In the genomic region with DNA sequence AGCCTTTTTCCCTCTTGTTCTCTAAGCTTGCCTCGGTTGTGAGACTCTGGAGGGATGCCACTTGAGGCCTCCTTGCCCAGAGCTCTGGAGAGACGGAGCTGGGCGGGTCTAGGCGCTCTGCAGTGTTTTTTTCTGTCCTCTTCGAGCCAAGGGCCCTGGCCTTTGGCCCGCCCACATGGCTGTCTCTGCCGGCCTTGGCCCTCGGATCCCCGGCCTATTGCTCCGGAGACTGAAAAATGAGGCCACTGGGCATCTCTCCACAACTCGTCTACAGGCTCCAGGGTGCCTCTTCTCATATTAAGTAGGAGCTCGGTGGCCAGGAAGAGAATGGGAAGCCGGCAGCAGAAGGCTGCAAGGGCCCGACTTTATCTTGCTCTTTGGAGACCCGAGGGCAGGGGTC, we compare ENCODE assay signal across 12 mouse cellular contexts. TPM values are rescaled to one million over a fixed set of nuclear protein-coding genes. Genes with fewer than 3 reads are reported as not detected.
DNase-seq lines count a peak whose midpoint lies in the region; ATAC-seq lines count a peak whose summit lies in the region.
"Had no signal": no experiment of that assay in that cellular context is flagged by ENCODE, and none has a peak within 500 bp of the region (broad histone marks: within the 10 kb centered on the region; RNA-seq: fewer than 3 reads in every experiment).

No protein-coding gene starts in this region.

- H3K4me3 ChIP-seq in kidney, embryonic 14.5 days (ENCODE audit: low read length) = peak overlapping the region; percentile 53
- no peak overlapping the region for H3K4me3 ChIP-seq in heart, embryonic 11.5 days (ENCODE audit: low read depth, low read length)
- H3K4me3 ChIP-seq: embryonic facial prominence, embryonic 13.5 days; heart, embryonic 15.5 days; limb, embryonic 15.5 days had no signal

- peak overlapping the region; percentile 95 for H3K4me2 ChIP-seq in kidney, embryonic 14.5 days (replicated peaks; ENCODE audit: low read depth, low read length)
- no peak overlapping the region; the same call in 1 of the 2 replicates for H3K4me2 ChIP-seq in heart, embryonic 11.5 days
- H3K4me2 ChIP-seq: embryonic facial prominence, embryonic 13.5 days; heart, embryonic 15.5 days; limb, embryonic 15.5 days had no signal

- no peaks in the 10 kb centered on the region for H3K27me3 ChIP-seq in kidney, embryonic 14.5 days (ENCODE audit: control insufficient read depth, insufficient read depth, low read length)
- H3K27me3 ChIP-seq in heart, embryonic 11.5 days (ENCODE audit: control insufficient read depth, insufficient read depth, low read length) = peaks cover 100% of the 10 kb centered on the region

- peak; percentile 39 to 55 for DNase-seq in layer of hippocampus, adult 18-20 months (ENCODE audit: low spot score in 2 of 2)
- DNase-seq in layer of hippocampus, adult 9-10 months (ENCODE audit: low spot score) = no peak
- peak; percentile 11 for DNase-seq in brain, adult 2 months (ENCODE audit: low read depth, low spot score)
- peak; percentile 66 for DNase-seq in lung, postnatal 25 days (ENCODE audit: low spot score)
- no peak for DNase-seq in Muller cell, postnatal 12 days (ENCODE audit: inconsistent ontology term)
- no peak for DNase-seq in MN1 (ENCODE audit: low spot score)

- peak overlapping the region; percentile 100 for H3K27ac ChIP-seq in kidney, embryonic 14.5 days (ENCODE audit: low read depth, low read length)
- H3K27ac ChIP-seq in heart, embryonic 11.5 days (ENCODE audit: low read depth, low read length) = no peak overlapping the region
- H3K27ac ChIP-seq: embryonic facial prominence, embryonic 13.5 days; heart, embryonic 15.5 days; limb, embryonic 15.5 days had no signal

- peak overlapping the region; percentile 99 for H3K9ac ChIP-seq in kidney, embryonic 14.5 days (ENCODE audit: low read depth, low read length)
- H3K9ac ChIP-seq in heart, embryonic 11.5 days (ENCODE audit: low read depth, low read length) = no peak overlapping the region
- H3K9ac ChIP-seq: embryonic facial prominence, embryonic 13.5 days; heart, embryonic 15.5 days; limb, embryonic 15.5 days had no signal

- no peak for ATAC-seq in kidney, embryonic 14.5 days (ENCODE audit: low FRiP score, low TSS enrichment)
- ATAC-seq in heart, embryonic 11.5 days (replicated peaks; ENCODE audit: insufficient number of reproducible peaks, low FRiP score, low TSS enrichment) = no peak
- ATAC-seq: CD4-positive, CD25-positive, alpha-beta regulatory T cell, adult 4 months had no signal

- peaks cover 41% of the 10 kb centered on the region for H3K36me3 ChIP-seq in kidney, embryonic 14.5 days (ENCODE audit: control insufficient read depth, insufficient read depth, low read length)
- H3K36me3 ChIP-seq in heart, embryonic 11.5 days (ENCODE audit: control insufficient read depth, insufficient read depth, low read length) = no peaks in the 10 kb centered on the region
- H3K36me3 ChIP-seq: embryonic facial prominence, embryonic 13.5 days; heart, embryonic 15.5 days; limb, embryonic 15.5 days had no signal

- peaks cover 62% of the 10 kb centered on the region for H3K4me1 ChIP-seq in kidney, embryonic 14.5 days (ENCODE audit: control insufficient read depth, insufficient read depth, low read length)
- peaks cover 9% of the 10 kb centered on the region; the same call in 1 of the 2 replicates for H3K4me1 ChIP-seq in heart, embryonic 11.5 days (ENCODE audit: control insufficient read depth, insufficient read depth, low read length)

- WGBS in kidney, embryonic 14.5 days = 4% methylated on average over 15 of the region's 15 CpGs
- WGBS in heart, embryonic 11.5 days (ENCODE audit: insufficient replicate concordance) = 3% methylated on average over 15 of the region's 15 CpGs

- no peaks in the 10 kb centered on the region for H3K9me3 ChIP-seq in kidney, embryonic 14.5 days (ENCODE audit: control insufficient read depth, low read length)
- H3K9me3 ChIP-seq in heart, embryonic 11.5 days (replicated peaks; ENCODE audit: control insufficient read depth, low read length) = no peaks in the 10 kb centered on the region
- H3K9me3 ChIP-seq: embryonic facial prominence, embryonic 13.5 days; heart, embryonic 15.5 days; limb, embryonic 15.5 days had no signal

RNA-seq across cellular contexts. Expression of gene Hoxb5, which starts 1.3 kb away (rescaled TPM):
- not detected for total RNA-seq in layer of hippocampus, adult 18-20 months (2021)
- polyA plus RNA-seq in kidney, embryonic 14.5 days (2014; fragmentation: Nextera tagmentation; extraction: Ambion mirVana) = 22.1 and 24.3 TPM in 2 replicates
- polyA plus RNA-seq in heart, embryonic 11.5 days (2014; fragmentation: Nextera tagmentation; extraction: Ambion mirVana) = 0.65 and 2.4 TPM in 2 replicates
- polyA plus RNA-seq: CD4-positive, CD25-positive, alpha-beta regulatory T cell, adult 4 months had no signal

RNA-seq across cellular contexts. Expression of gene Hoxb6, which starts 9.6 kb away (rescaled TPM):
- total RNA-seq in layer of hippocampus, adult 18-20 months (2021) = not detected
- polyA plus RNA-seq in kidney, embryonic 14.5 days (2014; fragmentation: Nextera tagmentation; extraction: Ambion mirVana) = 44.1 and 53.1 TPM in 2 replicates
- 0.32 and 0.90 TPM in 2 replicates for polyA plus RNA-seq in heart, embryonic 11.5 days (2014; fragmentation: Nextera tagmentation; extraction: Ambion mirVana)
- polyA plus RNA-seq: CD4-positive, CD25-positive, alpha-beta regulatory T cell, adult 4 months had no signal

RNA-seq across cellular contexts. Expression of gene Hoxb7, which starts 15.4 kb away (rescaled TPM):
- total RNA-seq in layer of hippocampus, adult 18-20 months (2021) = not detected
- 58.6 and 61.9 TPM in 2 replicates for polyA plus RNA-seq in kidney, embryonic 14.5 days (2014; fragmentation: Nextera tagmentation; extraction: Ambion mirVana)
- 0.28 and 0.31 TPM in 2 replicates for polyA plus RNA-seq in heart, embryonic 11.5 days (2014; fragmentation: Nextera tagmentation; extraction: Ambion mirVana)
- polyA plus RNA-seq: CD4-positive, CD25-positive, alpha-beta regulatory T cell, adult 4 months had no signal

RNA-seq across cellular contexts. Expression of gene Hoxb4, which starts 16.2 kb away (rescaled TPM):
- not detected for total RNA-seq in layer of hippocampus, adult 18-20 months (2021)
- polyA plus RNA-seq in kidney, embryonic 14.5 days (2014; fragmentation: Nextera tagmentation; extraction: Ambion mirVana) = 4.2 and 8.6 TPM in 2 replicates
- 0.21 and 0.77 TPM in 2 replicates for polyA plus RNA-seq in heart, embryonic 11.5 days (2014; fragmentation: Nextera tagmentation; extraction: Ambion mirVana)

RNA-seq across cellular contexts. Expression of gene Hoxb8, which starts 20.1 kb away (rescaled TPM):
- total RNA-seq in layer of hippocampus, adult 18-20 months (2021) = not detected
- polyA plus RNA-seq in kidney, embryonic 14.5 days (2014; fragmentation: Nextera tagmentation; extraction: Ambion mirVana) = 12.7 and 18.6 TPM in 2 replicates
- 0.06 TPM in 1 of 2 replicates, not detected in the other for polyA plus RNA-seq in heart, embryonic 11.5 days (2014; fragmentation: Nextera tagmentation; extraction: Ambion mirVana)
- polyA plus RNA-seq: CD4-positive, CD25-positive, alpha-beta regulatory T cell, adult 4 months; heart, embryonic 15.5 days had no signal

Comparison
In these comparisons a context has a peak if more than half of its experiments do, and no peak if none do; other contexts are left out.
1. DNase-seq: peak in layer of hippocampus, adult 18-20 months (2 of 2), brain, adult 2 months (single experiment) and lung, postnatal 25 days (single experiment); none in layer of hippocampus, adult 9-10 months (single experiment), Muller cell, postnatal 12 days (single experiment) and MN1 (single experiment).
2. RNA of gene Hoxb6, which starts 9.6 kb away (polyA plus RNA-seq): 44.1 to 53.1 TPM in kidney, embryonic 14.5 days; 0.32 to 0.90 TPM in heart, embryonic 11.5 days; every median in the first group is over 10 times any median in the second.
3. RNA of gene Hoxb7, which starts 15.4 kb away (polyA plus RNA-seq): 58.6 to 61.9 TPM in kidney, embryonic 14.5 days; 0.28 to 0.31 TPM in heart, embryonic 11.5 days; every median in the first group is over 10 times any median in the second.